Mouse (Mus musculus): ENCODE measurements around the gene Rbm14. TPM values are rescaled to one million over a fixed set of nuclear protein-coding genes. Genes with fewer than 3 reads are reported as not detected.

The Rbm14 gene
- total RNA-seq (2021) = 10 to 100 TPM; 56.1 to 57.2 TPM
- long read RNA-seq, experiment 1, transcript Rbm14-201 (3 exons, 3,165 nt) = major isoform, 20 of 24 reads
- long read RNA-seq, experiment 1, partial matches to known transcripts = 4 of 24 reads
- long read RNA-seq, experiment 1, other reads (novel, unspliced or antisense) = 0 of 24 reads
- long read RNA-seq, experiment 2, transcript Rbm14-201 (3 exons, 3,165 nt) = major isoform, 29 of 38 reads
- long read RNA-seq, experiment 2, partial matches to known transcripts = 5 of 38 reads
- long read RNA-seq, experiment 2, other reads (novel, unspliced or antisense) = 2 of 38 reads

DNA sequence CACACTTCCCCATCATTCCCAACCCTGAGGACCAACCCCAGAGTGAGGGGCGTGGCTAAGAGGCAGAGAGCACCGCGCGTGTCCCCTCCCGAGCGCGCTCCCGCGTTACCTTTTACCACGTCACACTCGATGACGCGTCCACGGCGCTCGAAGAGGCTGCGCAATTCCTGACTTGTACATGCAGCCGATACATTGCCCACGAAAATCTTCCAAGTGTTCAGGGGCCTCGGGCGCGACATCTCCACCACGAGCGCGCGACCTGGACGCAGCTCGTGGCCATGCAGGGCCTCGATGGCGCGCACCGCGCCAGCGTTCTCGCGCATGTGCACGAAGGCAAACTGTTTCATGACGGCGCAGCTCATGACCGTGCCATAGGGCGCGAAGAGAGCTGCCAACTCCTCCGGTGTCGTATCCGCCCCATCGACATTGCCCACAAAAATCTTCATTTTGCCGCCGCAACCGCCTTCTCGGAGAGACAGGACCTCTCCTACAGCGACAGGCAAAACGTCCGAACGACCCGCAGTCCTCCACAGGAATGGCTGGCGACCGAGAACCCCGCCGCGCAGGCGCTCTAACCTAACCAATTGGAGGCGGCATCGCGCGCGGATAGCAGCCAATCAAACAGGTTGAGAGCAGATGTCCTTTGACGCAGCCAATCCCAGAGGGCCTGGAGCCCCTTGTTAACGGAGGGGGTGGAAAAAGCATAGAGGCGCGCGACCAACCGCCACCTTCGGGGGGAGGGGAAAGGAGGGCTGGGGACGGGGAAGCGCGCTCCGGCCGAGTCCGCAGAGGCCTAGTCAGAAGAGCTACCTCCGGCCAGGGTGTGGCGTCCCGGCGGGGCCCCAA, at the start of gene Rbm14, which contains the start of gene Gm21992:
TSS of gene Rbm14 (minus strand) at position 572 of the 846 bp plus-strand sequence.
TSS of gene Gm21992 (minus strand) at position 550 of the 846 bp plus-strand sequence.
- peak; percentile 99 for DNase-seq (ENCODE audit: low spot score in 2 of 2)

DNA sequence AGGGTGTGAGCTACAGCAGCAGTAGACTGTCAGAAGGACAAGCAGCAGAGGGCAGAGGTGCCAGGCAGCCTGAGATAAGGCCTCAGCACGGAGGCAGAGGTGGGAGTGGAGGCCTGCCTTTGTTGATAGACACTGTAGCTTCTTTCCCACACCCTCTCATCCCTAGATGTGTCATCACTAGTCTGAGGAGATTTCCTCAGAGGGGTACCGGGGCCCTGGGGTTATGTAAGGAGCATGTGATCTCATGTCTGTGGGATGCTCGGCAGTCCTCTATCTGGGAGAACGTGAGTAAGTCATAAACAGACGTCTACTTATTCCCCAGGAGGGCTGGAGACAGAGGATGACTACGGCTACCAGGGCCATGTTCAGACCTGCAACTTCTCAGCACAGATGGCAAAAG, 47.6 kb upstream of the Rbm14 start:
- no peak for DNase-seq (ENCODE audit: low spot score in 2 of 2)

DNA sequence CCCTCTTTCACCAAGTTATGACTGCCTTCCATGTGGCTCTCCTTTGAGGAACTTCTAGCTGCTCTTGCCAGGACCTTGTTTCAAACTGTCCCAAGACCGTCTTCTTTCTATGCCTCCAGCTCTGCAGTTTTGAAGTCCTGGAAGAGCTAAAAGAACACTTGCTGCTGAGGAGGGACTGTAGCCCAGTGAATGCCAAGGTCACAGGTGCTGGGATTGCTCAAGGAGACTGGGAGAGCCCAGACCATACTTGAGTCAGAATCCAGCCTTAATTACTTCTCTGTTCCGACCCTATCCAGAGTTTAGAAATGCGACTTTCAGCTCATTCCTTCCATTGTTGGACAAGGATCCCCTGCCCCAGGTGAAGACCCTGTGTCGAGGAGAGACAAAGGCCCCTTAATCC, 44.5 kb upstream of the Rbm14 start:
- DNase-seq (ENCODE audit: low spot score in 2 of 2) = no peak

DNA sequence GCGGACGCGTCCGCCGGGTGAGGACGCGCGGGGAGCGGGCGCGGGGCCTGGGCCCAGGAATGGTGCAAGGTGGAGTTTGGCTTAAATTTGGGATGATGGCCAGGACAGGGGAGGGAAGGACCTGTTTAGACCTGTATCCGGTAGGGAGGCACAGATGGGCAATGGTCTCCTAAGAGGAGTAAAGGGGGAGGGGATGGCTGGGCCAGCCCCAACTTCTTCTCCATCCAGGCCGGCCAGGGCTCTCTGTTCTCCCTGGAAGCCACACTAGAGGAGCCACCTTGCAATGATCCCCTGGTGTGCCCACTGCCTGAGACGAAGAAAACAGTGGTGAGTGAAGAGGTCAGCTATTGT, 44.0 kb upstream of the Rbm14 start:
- DNase-seq (ENCODE audit: low spot score in 2 of 2) = no peak

DNA sequence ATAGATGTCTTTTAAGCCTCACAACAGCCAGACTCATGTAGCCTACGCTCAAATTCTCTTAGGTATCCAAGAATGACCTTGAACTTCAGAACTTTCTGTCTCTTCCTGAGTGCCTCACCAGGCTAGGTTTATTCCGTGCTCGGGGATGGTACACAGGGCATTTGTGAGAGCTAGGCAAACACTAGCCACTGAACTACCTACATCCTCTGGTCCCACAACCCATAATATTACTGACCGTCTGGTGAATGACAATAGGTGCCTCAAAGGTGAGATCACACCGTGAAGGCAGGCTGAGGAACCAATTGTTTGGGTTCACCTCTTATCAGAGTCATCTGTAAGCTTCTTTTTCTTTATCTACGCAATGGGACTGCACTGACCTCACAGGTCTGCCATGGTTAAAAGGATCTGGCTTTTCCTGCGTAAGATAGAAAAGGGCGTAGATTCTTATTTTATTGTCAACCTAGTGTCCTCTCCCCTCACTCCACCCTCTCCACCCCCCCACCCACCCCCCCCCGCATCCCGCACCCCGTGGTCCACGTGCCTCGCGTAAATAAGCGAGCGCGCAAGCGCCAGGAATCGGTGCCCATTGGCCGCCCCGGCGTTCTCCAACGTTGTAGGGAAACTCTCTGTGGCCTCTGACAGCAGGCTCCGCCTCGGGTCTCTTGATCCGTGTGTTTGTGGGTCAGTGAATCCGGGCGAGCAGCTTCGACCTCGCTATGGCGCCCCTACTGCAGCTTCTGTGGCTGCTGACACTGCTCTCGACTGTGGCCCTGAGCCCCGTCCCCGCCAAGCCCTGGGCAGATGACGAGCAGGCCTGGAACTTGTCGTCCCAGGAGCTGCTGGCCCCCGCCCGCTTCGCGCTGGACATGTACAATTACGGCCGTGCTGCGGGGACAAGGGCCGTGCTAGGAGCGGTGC, 43.4 kb upstream of the Rbm14 start, which contains the start of gene Ctsf:
TSS of gene Ctsf (plus strand) at position 579 of the 918 bp plus-strand sequence.
- peak; percentile 85 to 93 for DNase-seq (ENCODE audit: low spot score in 2 of 2)

DNA sequence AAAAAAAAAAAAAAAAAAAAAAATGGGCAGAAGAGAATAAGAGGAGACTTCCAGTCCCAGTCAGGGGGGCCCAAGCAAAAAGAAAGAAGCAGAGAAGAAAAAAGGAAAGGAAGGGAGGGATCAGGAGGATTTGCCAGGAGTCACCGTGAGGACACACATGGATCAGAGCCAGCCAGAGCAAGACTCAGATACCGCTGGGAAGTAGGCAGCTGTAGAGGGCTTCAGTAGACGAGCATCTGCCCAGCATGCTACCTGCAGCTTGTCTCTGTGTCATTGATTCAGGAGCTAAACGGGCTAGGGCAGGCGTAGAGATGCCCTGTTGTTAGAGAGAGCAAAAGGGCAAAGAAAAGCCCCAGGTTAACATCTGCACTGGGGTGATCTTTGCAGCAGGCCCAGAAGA, 38.8 kb upstream of the Rbm14 start:
- DNase-seq (ENCODE audit: low spot score in 2 of 2) = no peak

DNA sequence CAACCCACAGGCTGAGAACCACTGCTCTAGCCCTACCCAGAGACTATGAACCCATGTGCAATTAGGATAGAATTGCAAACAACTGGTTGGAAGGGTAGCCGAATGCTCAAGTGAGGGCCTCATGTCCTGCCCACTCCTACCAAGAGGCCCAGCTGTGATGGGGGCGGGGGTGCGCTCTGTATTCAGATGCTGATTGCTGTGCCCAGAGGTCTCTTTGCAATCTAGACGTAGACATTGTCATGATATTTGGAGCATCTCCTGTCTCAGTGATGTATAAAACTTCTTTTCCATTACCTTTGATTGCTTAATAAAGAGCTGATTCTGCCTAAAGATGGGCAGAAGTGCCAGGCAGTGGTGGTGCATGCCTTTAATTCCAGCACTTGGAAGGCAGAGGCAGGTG, 38.4 kb upstream of the Rbm14 start:
- DNase-seq (ENCODE audit: low spot score in 2 of 2) = no peak

DNA sequence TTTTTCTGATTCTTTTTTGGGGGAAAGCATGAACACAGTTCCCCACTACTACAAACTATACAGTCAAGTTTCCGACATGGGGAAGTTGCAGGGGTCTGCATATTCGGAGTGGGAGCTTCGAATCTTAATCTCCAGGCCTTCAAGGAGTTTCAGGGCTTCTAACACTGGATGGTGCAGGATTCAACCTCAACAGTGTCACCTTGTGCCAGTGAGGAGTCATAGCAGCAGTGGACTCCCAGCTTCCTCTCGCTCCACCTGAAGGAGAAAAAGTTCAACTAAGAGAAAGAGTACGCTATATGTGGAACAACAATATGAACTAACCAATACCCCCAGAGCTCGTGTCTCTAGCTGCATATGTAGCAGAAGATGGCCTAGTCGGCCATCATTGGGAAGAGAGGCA, 36.1 kb upstream of the Rbm14 start:
- DNase-seq (ENCODE audit: low spot score in 2 of 2) = peak in 1 of 2 experiments; percentile 23

DNA sequence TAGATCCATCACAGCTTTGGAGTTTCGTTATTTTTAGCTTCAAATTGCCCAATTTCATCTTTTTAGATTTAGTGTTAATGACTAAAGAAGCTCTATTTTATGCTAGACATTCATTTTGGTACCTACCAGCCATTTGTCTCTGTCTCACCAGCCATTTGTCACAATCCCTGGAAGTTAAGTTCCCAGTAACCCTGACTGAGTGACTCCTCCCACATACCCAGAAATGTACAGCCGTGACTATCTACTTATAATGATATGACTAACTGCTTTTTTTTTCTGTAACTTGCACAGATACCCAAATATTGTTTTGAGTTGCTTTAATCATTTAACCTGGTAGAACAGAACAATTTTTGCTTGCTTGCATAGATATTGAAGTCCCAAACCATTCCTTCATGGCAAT, 34.4 kb upstream of the Rbm14 start:
- no peak for DNase-seq (ENCODE audit: low spot score in 2 of 2)

DNA sequence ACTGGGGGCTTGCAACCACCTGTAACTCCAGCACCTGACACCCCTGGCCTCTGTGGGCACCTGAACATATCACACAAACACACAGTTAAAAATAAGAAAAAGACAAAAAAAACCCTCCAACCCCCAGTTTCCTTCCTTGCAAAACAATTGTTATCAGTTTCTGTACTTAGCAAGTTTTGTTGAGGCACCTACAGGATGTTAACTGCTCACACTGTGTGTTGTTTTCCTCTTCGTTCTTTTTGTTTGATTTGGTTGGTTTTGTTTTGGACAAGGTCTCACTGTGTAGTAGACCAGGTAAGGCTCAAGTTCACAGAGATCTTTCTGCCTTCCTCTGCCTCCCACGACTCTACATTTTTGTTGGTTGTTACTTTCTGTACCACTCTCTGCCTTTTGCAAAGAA, 31.2 kb upstream of the Rbm14 start:
- no peak for DNase-seq (ENCODE audit: low spot score in 2 of 2)

DNA sequence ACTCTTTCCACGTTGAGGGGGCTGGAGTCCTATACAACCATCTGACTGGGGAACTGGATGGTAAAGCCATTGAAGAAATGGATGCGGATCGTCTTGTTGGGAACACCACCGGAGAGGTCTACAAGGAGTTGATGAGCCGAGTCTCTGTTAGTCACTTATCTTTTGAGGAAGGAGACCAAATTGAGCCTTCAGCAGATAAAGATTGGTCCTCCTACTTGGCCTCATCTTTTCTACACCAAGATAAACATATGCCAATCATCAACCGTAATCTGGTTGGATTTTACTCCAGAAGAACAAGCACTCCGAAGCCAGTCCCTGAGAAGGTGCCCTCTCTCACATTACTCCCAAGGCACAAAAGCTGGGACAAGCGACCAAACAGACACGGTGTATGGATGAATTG, 29.4 kb upstream of the Rbm14 start:
- no peak for DNase-seq (ENCODE audit: low spot score in 2 of 2)

DNA sequence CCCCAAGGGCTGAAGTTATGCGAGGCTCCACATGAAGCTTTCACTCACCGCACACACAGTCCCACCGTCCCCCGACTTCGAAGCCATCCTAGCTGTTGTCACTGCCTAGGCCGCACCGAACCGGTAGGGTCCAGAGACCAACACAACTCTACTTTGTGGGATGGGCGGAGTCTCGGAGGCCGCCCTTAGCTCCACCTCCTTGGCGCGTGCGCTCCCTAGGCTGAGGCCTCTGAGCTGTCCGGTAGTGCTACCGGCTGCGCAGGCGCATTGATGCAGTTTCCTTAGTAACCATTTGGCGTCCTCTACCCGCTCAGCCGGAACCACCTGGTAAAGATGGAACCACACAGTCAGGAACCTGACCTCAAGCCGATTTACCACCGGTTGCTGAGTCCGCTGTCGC, 27.7 kb upstream of the Rbm14 start, which contains the start of the genes Ccs and Ccdc87:
TSS of gene Ccs (minus strand) at position 184 of the 400 bp plus-strand sequence.
TSS of gene Ccdc87 (plus strand) at position 218 of the 400 bp plus-strand sequence.
- peak; percentile 89 to 97 for DNase-seq (ENCODE audit: low spot score in 2 of 2)

DNA sequence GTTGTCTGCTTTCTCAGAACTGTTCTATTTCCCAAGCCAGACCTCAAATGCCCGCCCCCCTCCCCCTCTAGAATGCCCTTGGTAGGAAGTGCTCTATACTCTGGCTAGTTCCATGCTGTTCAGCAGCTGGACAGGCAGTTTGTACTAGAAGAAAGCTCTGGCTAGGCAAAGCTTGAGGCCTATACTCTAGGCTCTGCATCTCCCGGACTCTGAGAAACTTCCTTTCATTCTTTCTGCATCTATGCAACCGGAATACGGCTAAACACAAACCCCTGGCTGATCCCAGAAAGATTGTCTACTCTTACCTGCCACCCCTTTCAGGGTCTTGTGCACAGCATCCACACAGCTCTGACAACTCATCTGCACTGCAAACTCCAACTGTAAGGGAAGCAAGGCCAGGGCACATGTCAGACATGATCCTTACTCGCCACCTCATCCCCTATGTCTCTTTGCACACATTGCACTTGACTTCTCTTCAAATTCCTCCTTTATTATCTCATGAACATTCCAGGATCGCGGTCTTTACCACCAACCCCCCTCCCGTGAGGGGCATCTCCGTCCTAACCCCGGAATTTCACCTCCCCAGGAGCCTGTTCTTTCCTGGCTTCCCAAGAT, 27.2 kb upstream of the Rbm14 start:
- DNase-seq (ENCODE audit: low spot score in 2 of 2) = no peak

DNA sequence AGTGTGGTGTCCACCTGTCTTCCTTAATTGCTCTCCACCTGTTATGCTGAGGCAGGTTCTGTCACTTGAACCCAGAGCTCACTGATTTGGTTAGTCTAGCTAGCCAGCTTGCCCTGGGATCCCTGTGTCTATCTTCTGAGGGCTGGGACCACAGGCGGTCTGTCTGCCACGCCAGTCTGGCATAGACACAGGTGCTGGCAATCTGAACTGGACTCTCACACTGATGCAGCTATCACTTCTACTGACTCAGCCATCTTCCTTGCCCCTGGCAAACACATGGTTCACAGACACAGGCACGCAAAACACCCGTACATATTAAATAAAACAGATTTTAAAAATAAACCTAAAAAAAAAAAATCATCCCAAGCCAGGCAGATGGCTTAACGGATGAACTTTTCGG, 25.6 kb upstream of the Rbm14 start:
- no peak for DNase-seq (ENCODE audit: low spot score in 2 of 2)

DNA sequence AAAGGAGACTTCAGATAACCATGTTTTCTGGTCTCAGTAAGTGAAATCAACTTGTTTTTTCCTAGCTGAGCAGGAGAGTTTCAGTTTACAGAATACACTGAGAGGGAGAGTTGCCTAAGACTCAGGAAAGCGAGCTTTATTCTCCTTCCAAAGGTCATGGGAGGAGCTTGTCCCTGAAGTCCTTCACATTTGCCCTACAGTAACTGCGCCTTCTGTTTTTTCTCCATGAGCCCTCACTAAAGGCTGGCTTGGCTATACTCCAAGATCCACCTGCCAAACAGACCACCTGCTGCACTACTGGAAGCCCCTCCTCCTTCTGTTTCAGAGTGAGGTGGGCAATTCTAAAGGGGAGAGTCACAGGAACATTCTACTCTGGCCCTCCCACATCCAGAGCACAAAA, 24.7 kb upstream of the Rbm14 start:
- no peak for DNase-seq (ENCODE audit: low spot score in 2 of 2)

DNA sequence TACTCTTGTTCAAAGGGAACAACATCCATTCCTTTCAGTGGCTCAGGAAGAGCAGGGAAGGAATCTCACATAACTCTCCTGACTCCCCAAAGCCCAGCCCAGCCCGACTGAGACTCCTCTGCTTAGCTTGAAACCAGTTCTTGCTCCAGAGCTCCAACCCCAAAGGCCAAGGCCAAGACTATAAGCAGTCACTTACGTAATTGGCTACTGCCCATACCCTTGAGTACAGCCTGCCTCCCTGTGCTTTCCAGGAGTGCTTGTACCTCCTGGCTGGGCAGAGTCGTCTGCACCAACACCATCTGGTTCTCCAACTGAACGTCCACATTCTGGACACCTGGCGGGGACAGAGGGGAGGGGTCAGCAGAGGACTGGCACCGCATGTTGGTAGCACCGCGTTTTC, 22.5 kb upstream of the Rbm14 start:
- no peak for DNase-seq (ENCODE audit: low spot score in 2 of 2)

DNA sequence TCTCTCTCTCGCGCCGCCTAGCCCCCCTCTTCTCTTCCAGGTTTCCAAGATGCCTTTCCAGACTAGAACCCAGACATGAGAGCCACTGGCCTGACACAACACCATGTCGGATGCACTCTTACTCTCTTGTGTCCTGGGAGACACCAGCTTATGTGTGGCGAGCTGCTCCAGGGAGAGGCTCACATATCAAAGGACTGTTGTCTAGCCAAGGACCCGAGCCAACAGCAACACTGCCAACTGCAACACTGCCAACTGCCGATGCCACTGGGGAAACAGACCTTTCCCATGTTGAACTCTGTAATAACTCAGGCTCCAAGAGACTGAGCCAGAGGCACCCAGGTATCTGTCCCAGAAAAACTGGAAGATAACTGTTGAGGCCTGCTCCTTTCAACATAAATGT, 17.7 kb upstream of the Rbm14 start:
- peak; percentile 57 to 80 for DNase-seq (ENCODE audit: low spot score in 2 of 2)

DNA sequence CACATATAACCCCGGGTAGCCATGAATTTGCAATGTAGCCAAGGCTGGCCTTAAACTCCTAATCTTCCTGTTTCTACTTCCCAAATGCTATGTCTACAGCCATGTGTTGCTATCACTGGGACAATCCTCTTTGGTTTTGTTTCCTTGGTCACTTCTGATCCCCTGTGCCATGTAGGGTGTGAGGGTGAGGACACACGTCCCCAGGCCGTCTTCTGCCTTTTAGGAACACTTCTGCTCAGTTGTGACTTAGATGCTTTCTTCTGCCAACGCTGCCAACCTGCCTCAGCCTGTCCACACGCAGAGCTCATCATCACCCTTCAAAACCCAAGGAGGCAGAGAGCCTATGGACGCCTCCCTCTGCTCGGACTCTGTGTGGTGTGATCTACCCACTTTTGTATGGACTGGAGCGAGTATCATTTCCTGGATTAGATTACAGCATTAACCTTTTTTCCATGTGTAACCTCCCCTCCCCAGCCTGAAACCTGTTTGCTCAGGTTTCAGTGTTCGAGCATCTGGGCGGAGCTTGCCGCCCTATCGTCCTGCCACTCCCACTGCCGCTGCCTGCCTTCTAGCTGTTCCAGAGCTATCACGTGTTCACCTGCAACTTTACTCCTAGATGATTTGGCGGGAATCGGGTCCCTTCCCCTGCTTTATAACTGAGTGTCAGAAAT, 17.1 kb upstream of the Rbm14 start:
- DNase-seq (ENCODE audit: low spot score in 2 of 2) = no peak

DNA sequence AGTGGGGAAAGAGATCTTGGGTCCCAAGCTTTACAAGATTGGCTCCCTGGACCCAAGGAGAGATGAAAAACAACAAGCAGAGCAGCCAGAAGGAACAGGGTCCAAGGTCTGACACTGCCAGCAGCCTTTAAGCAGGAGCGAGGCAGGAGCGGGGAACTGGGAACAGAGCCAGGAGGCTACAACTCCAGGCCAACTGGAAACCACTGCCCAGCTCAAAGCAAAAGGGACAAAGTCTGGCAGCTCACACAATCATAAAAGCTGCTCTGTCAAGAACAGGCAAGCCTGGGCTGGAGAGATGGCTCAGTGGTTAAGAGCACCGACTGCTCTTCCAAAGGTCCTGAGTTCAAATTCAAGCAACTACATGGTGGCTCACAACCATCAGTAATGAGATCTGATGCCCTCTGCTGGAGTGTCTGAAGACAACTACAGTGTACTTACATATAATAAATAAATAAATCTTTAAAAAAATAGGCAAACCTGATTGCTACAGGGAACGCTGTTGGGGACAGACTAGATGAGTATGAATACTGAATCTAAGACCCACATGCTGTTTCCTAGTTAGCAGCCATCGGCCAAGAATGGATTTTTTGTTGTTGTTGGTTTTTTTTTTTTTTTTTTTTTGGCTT, 9.4 kb upstream of the Rbm14 start:
- peak; percentile 74 to 90 for DNase-seq (ENCODE audit: low spot score in 2 of 2)

Data from layer of hippocampus, postnatal 14 days (tissue).